Mouse (Mus musculus): ENCODE results near the gene Gfm1.

GRCm38 (mm10) chr3:67524768-67525167, 94.9 kb downstream of the Gfm1 start:
- no peak for TF ChIP-seq CTCF (IDR thresholded peaks at IDR 0.05; ENCODE audit: extremely low read depth, insufficient read depth, low read length)
- no peak for TF ChIP-seq POLR2A (IDR thresholded peaks at IDR 0.05; ENCODE audit: extremely low read depth, insufficient read depth, low read length)
